Mouse (Mus musculus): Measurements from ENCODE around the gene Rnf130.

Gene Rnf130

GRCm38 (mm10) chr11:50024445-50024832, 707 bp upstream of the Rnf130 start:
- DNase-seq (ENCODE audit: low spot score), result no peak

GRCm38 (mm10) chr11:50025721-50026520, 775 bp downstream of the Rnf130 start:
- no peak for DNase-seq (ENCODE audit: low spot score)

- DNase-seq (ENCODE audit: low spot score), result no peak
These were observed 1.5 kb downstream of the Rnf130 start for GRCm38 (mm10) chr11:50026521-50027090.

GRCm38 (mm10) chr11:50028416-50028815, 3.3 kb downstream of the Rnf130 start:
- DNase-seq (ENCODE audit: low spot score), result no peak

- DNase-seq (ENCODE audit: low spot score), result no peak
These were observed 9.0 kb downstream of the Rnf130 start for GRCm38 (mm10) chr11:50034155-50034554.

- DNase-seq (ENCODE audit: low spot score), result no peak
These were observed 10.6 kb downstream of the Rnf130 start for GRCm38 (mm10) chr11:50035726-50036125.

- DNase-seq (ENCODE audit: low spot score), result no peak
These were observed 11.8 kb downstream of the Rnf130 start for GRCm38 (mm10) chr11:50036781-50037460.

GRCm38 (mm10) chr11:50038757-50039156, 13.6 kb downstream of the Rnf130 start:
- DNase-seq (ENCODE audit: low spot score), result no peak

GRCm38 (mm10) chr11:50041148-50041547, 16.0 kb downstream of the Rnf130 start:
- no peak for DNase-seq (ENCODE audit: low spot score)

- no peak for DNase-seq (ENCODE audit: low spot score)
These were observed 17.3 kb downstream of the Rnf130 start for GRCm38 (mm10) chr11:50042345-50042997.

GRCm38 (mm10) chr11:50044454-50044853, 19.3 kb downstream of the Rnf130 start:
- DNase-seq (ENCODE audit: low spot score), result no peak

- no peak for DNase-seq (ENCODE audit: low spot score)
These were observed 22.5 kb downstream of the Rnf130 start for GRCm38 (mm10) chr11:50047610-50048009.

- DNase-seq (ENCODE audit: low spot score), result no peak
These were observed 23.0 kb downstream of the Rnf130 start for GRCm38 (mm10) chr11:50048115-50048514.

GRCm38 (mm10) chr11:50050392-50050791, 25.2 kb downstream of the Rnf130 start:
- no peak for DNase-seq (ENCODE audit: low spot score)

GRCm38 (mm10) chr11:50057713-50058112, 32.6 kb downstream of the Rnf130 start:
- DNase-seq (ENCODE audit: low spot score), result no peak

GRCm38 (mm10) chr11:50058277-50058676, 33.1 kb downstream of the Rnf130 start:
- no peak for DNase-seq (ENCODE audit: low spot score)

GRCm38 (mm10) chr11:50059045-50059444, 33.9 kb downstream of the Rnf130 start:
- DNase-seq (ENCODE audit: low spot score), result no peak

GRCm38 (mm10) chr11:50062116-50062515, 37.0 kb downstream of the Rnf130 start:
- DNase-seq (ENCODE audit: low spot score), result peak; percentile 7

GRCm38 (mm10) chr11:50066088-50066487, 40.9 kb downstream of the Rnf130 start:
- DNase-seq (ENCODE audit: low spot score), result no peak

GRCm38 (mm10) chr11:50073830-50074229, 48.7 kb downstream of the Rnf130 start:
- DNase-seq (ENCODE audit: low spot score), result peak; percentile 59

- DNase-seq (ENCODE audit: low spot score), result no peak
These were observed 51.6 kb downstream of the Rnf130 start for GRCm38 (mm10) chr11:50076756-50077155.

- DNase-seq (ENCODE audit: low spot score), result no peak
These were observed 56.4 kb downstream of the Rnf130 start for GRCm38 (mm10) chr11:50081365-50082190.
